Mouse (Mus musculus) adrenal gland, adult (tissue): ENCODE measurements around the gene Pitx1.

Experiments used
- DNase-seq, 2 experiments: peaks; one replicate each; pipeline ENCODE4 v3.0.0; 2022 to 2023; ENCODE audit warnings: low spot score in 1 of 2; ENCODE audit not compliant: inconsistent age in 2 of 2

The Pitx1 gene

GRCm38 (mm10) chr13:55836142-55836625 lies at the start of gene Pitx1:
TSS of gene Pitx1 (minus strand) at chr13:55836192.
- no peak for DNase-seq

GRCm38 (mm10) chr13:55881431-55882202 lies 45.6 kb upstream of the Pitx1 start:
- DNase-seq, result no peak

- DNase-seq, result no peak
Observed at GRCm38 (mm10) chr13:55878353-55878752, 42.4 kb upstream of the Pitx1 start.

GRCm38 (mm10) chr13:55871410-55871809 lies 35.4 kb upstream of the Pitx1 start:
- no peak for DNase-seq

- DNase-seq, result no peak
Observed at GRCm38 (mm10) chr13:55870001-55870400, 34.0 kb upstream of the Pitx1 start.

- no peak for DNase-seq
Observed at GRCm38 (mm10) chr13:55867540-55868103, 31.6 kb upstream of the Pitx1 start.

GRCm38 (mm10) chr13:55860483-55860882 lies 24.5 kb upstream of the Pitx1 start:
- DNase-seq, result no peak

- DNase-seq, result no peak
Observed at GRCm38 (mm10) chr13:55858463-55858862, 22.5 kb upstream of the Pitx1 start.

- no peak for DNase-seq
Observed at GRCm38 (mm10) chr13:55855793-55856192, 19.8 kb upstream of the Pitx1 start.

GRCm38 (mm10) chr13:55852205-55852604 lies 16.2 kb upstream of the Pitx1 start:
- DNase-seq, result no peak

GRCm38 (mm10) chr13:55850726-55851125 lies 14.7 kb upstream of the Pitx1 start:
- no peak for DNase-seq

- no peak for DNase-seq
Observed at GRCm38 (mm10) chr13:55848604-55849190, 12.7 kb upstream of the Pitx1 start.

GRCm38 (mm10) chr13:55847805-55848204 lies 11.8 kb upstream of the Pitx1 start:
- DNase-seq, result no peak

- DNase-seq, result no peak
Observed at GRCm38 (mm10) chr13:55843700-55844099, 7.7 kb upstream of the Pitx1 start.

GRCm38 (mm10) chr13:55840223-55840622 lies 4.2 kb upstream of the Pitx1 start:
- no peak for DNase-seq

GRCm38 (mm10) chr13:55836786-55837780 lies 1.1 kb upstream of the Pitx1 start:
- no peak for DNase-seq

- DNase-seq, result peak in 1 of 2 experiments; percentile 31
Observed at GRCm38 (mm10) chr13:55835548-55836097, 369 bp downstream of the Pitx1 start.

- DNase-seq, result no peak
Observed at GRCm38 (mm10) chr13:55834667-55835066, 1.3 kb downstream of the Pitx1 start.

- no peak for DNase-seq
Observed at GRCm38 (mm10) chr13:55833921-55834320, 2.1 kb downstream of the Pitx1 start.

- no peak for DNase-seq
Observed at GRCm38 (mm10) chr13:55832602-55833001, 3.4 kb downstream of the Pitx1 start.

GRCm38 (mm10) chr13:55831722-55832160 lies 4.3 kb downstream of the Pitx1 start:
- no peak for DNase-seq
